Mouse (Mus musculus): ENCODE measurements at regions not wholly inside any gene's neighbourhood (a gene's known extent, or its start where the extent isn't known, plus 50 kb on each side); places are given as distances from the start of the nearest gene placed in this dataset.

DNA sequence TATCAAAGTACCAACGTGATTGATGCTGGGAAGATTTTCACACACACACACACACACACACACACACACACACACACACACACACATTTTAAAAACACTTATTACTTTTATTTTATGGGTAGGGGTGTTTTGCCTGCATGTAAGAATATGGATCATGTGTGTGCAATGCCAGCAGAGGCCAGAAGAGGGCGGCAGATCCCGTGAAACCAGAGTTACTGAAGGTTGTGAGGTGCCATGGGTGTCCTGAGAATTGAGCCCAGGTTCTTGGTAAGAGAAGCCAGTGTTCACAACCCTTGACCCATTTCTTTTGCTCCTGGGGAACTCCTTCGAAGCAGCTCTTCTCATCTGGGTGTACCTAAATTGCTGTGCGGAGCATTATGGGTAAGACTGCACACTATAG is 102.4 kb upstream of the Zfp64 start:
- ATAC-seq, result no peak
- H3K4me2 ChIP-seq (replicated peaks; ENCODE audit: low read depth), result no peak overlapping the region
- WGBS, result 72% methylated on average over 5 of the region's 5 CpGs

GRCm38 (mm10) chr2:169049947-169050346 is 94.6 kb upstream of the Zfp64 start:
- TF ChIP-seq CTCF (IDR thresholded peaks at IDR 0.05; ENCODE audit: low read depth), result no peak
- H3K9me3 ChIP-seq (ENCODE audit: control insufficient read depth), result no peaks in the 10 kb centered on the region
- H3K4me3 ChIP-seq (ENCODE audit: low read depth, low read length), result no peak overlapping the region
- H3K9ac ChIP-seq (ENCODE audit: low read depth, low read length), result no peak overlapping the region
- H3K27me3 ChIP-seq (replicated peaks; ENCODE audit: control insufficient read depth, insufficient read depth, low read length), result no peaks in the 10 kb centered on the region
- no peak overlapping the region for H3K27ac ChIP-seq (ENCODE audit: low read depth, low read length)
- H3K4me1 ChIP-seq (replicated peaks; ENCODE audit: control insufficient read depth, insufficient read depth, low read length), result no peaks in the 10 kb centered on the region
- no peaks in the 10 kb centered on the region for H3K36me3 ChIP-seq (ENCODE audit: control insufficient read depth, insufficient read depth)
- H3K4me2 ChIP-seq (replicated peaks; ENCODE audit: low read depth), result no peak overlapping the region
- WGBS, result 88% methylated on average over 14 of the region's 14 CpGs
- no peak for ATAC-seq

More for the DNA sequence above, 102.4 kb upstream of the Zfp64 start:
- TF ChIP-seq CTCF (IDR thresholded peaks at IDR 0.05; ENCODE audit: low read depth), result peak; percentile 48
- Histone ChIP-seq H3K36me3 (ENCODE audit: control insufficient read depth, insufficient read depth) (no peaks in the 10 kb centered on the region), H3K27me3 (replicated peaks; ENCODE audit: control insufficient read depth, insufficient read depth, low read length) (no peaks in the 10 kb centered on the region), H3K9ac (ENCODE audit: low read depth, low read length) (no peak overlapping the region), H3K4me1 (replicated peaks; ENCODE audit: control insufficient read depth, insufficient read depth, low read length) (no peaks in the 10 kb centered on the region), H3K9me3 (ENCODE audit: control insufficient read depth) (no peaks in the 10 kb centered on the region), H3K27ac (ENCODE audit: low read depth, low read length) (no peak overlapping the region), H3K4me3 (ENCODE audit: low read depth, low read length) (no peak overlapping the region)

DNA sequence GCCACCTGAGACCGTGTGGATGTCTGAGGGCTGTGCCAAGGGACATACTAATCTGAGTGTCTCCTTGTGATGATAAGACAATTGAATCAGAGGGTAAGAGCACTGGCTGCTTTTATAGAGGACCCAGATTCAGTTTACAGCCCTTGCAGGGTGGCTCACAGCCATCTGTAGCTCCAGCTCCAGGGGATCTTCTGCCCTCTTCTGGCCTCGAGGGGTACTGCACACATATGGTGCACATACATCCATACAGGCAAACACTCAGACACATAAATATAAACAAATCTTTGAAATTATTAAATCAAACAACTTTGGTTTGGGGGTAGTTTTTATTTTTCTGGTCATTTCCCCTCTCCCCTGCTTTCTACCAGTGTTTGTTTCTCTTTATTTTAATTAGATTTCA is 86.4 kb upstream of the Zfp64 start:
- H3K27me3 ChIP-seq (replicated peaks; ENCODE audit: control insufficient read depth, insufficient read depth, low read length), result no peaks in the 10 kb centered on the region
- H3K9ac ChIP-seq (ENCODE audit: low read depth, low read length), result no peak overlapping the region
- no peak overlapping the region for H3K4me3 ChIP-seq (ENCODE audit: low read depth, low read length)
- TF ChIP-seq CTCF (IDR thresholded peaks at IDR 0.05; ENCODE audit: low read depth), result 0 out of 2 replicates have a peak, but pooled peaks have one; percentile 18
- H3K27ac ChIP-seq (ENCODE audit: low read depth, low read length), result no peak overlapping the region
- no peaks in the 10 kb centered on the region for H3K36me3 ChIP-seq (ENCODE audit: control insufficient read depth, insufficient read depth)
- no peak overlapping the region for H3K4me2 ChIP-seq (replicated peaks; ENCODE audit: low read depth)
- WGBS, result 87% methylated on average over 2 of the region's 2 CpGs
- H3K9me3 ChIP-seq (ENCODE audit: control insufficient read depth), result 0 out of 2 replicates have a peak, but pooled peaks cover 8% of the 10 kb centered on the region
- no peaks in the 10 kb centered on the region for H3K4me1 ChIP-seq (replicated peaks; ENCODE audit: control insufficient read depth, insufficient read depth, low read length)
- no peak for ATAC-seq

- no peak overlapping the region for H3K9ac ChIP-seq (ENCODE audit: low read depth, low read length)
- no peak overlapping the region for H3K4me2 ChIP-seq (replicated peaks; ENCODE audit: low read depth)
- H3K4me3 ChIP-seq (ENCODE audit: low read depth, low read length), result no peak overlapping the region
- ATAC-seq, result no peak
- H3K36me3 ChIP-seq (ENCODE audit: control insufficient read depth, insufficient read depth), result no peaks in the 10 kb centered on the region
- no peaks in the 10 kb centered on the region for H3K27me3 ChIP-seq (replicated peaks; ENCODE audit: control insufficient read depth, insufficient read depth, low read length)
- H3K4me1 ChIP-seq (replicated peaks; ENCODE audit: control insufficient read depth, insufficient read depth, low read length), result no peaks in the 10 kb centered on the region
- no peak for TF ChIP-seq CTCF (IDR thresholded peaks at IDR 0.05; ENCODE audit: low read depth)
- H3K27ac ChIP-seq (ENCODE audit: low read depth, low read length), result no peak overlapping the region
- WGBS, result 88% methylated on average over 11 of the region's 11 CpGs
- 0 out of 2 replicates have a peak, but pooled peaks cover 8% of the 10 kb centered on the region for H3K9me3 ChIP-seq (ENCODE audit: control insufficient read depth)
These were observed 82.6 kb upstream of the Zfp64 start for GRCm38 (mm10) chr2:169037975-169038374.

DNA sequence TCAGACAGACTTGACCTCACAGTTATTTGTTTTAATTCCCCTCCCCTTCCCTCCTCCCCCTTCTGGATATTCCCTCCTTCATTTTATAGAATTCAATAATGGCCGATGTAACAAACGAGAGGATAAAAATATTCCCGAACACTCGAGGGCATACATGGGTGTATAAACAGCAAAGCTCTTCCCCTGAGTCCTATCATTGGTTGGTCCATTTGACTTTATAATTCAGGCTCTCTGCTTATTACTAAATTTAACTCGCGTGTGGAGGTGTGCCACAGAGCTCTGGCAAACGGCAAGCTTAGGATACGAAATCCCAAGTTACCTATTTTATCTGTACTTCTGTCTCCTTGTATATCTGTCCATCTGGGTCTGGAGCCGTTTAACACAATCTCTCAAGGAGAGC is 82.1 kb upstream of the Zfp64 start:
- Histone ChIP-seq H3K4me2 (replicated peaks; ENCODE audit: low read depth) (no peak overlapping the region), H3K4me1 (replicated peaks; ENCODE audit: control insufficient read depth, insufficient read depth, low read length) (no peaks in the 10 kb centered on the region), H3K27ac (ENCODE audit: low read depth, low read length) (no peak overlapping the region), H3K4me3 (ENCODE audit: low read depth, low read length) (no peak overlapping the region), H3K9ac (ENCODE audit: low read depth, low read length) (no peak overlapping the region), H3K9me3 (ENCODE audit: control insufficient read depth) (0 out of 2 replicates have a peak, but pooled peaks cover 8% of the 10 kb centered on the region), H3K36me3 (ENCODE audit: control insufficient read depth, insufficient read depth) (no peaks in the 10 kb centered on the region), H3K27me3 (replicated peaks; ENCODE audit: control insufficient read depth, insufficient read depth, low read length) (no peaks in the 10 kb centered on the region)
- TF ChIP-seq CTCF (IDR thresholded peaks at IDR 0.05; ENCODE audit: low read depth), result no peak
- WGBS, result 83% methylated on average over 9 of the region's 9 CpGs
- ATAC-seq, result no peak

- Histone ChIP-seq H3K4me1 (replicated peaks; ENCODE audit: control insufficient read depth, insufficient read depth, low read length) (no peaks in the 10 kb centered on the region), H3K27me3 (replicated peaks; ENCODE audit: control insufficient read depth, insufficient read depth, low read length) (no peaks in the 10 kb centered on the region), H3K9ac (ENCODE audit: low read depth, low read length) (no peak overlapping the region), H3K36me3 (ENCODE audit: control insufficient read depth, insufficient read depth) (no peaks in the 10 kb centered on the region), H3K4me2 (replicated peaks; ENCODE audit: low read depth) (no peak overlapping the region), H3K4me3 (ENCODE audit: low read depth, low read length) (no peak overlapping the region), H3K27ac (ENCODE audit: low read depth, low read length) (no peak overlapping the region), H3K9me3 (ENCODE audit: control insufficient read depth) (no peaks in the 10 kb centered on the region)
- ATAC-seq, result no peak
- WGBS, result 35% methylated on average over 3 of the region's 3 CpGs
- TF ChIP-seq CTCF (IDR thresholded peaks at IDR 0.05; ENCODE audit: low read depth), result peak; percentile 73
These were observed 79.9 kb upstream of the Zfp64 start for GRCm38 (mm10) chr2:169035315-169035714.

- 45% methylated on average over 18 of the region's 18 CpGs for WGBS
- Histone ChIP-seq H3K27ac (ENCODE audit: low read depth, low read length) (no peak overlapping the region), H3K27me3 (replicated peaks; ENCODE audit: control insufficient read depth, insufficient read depth, low read length) (no peaks in the 10 kb centered on the region), H3K4me3 (ENCODE audit: low read depth, low read length) (no peak overlapping the region), H3K9ac (ENCODE audit: low read depth, low read length) (no peak overlapping the region), H3K36me3 (ENCODE audit: control insufficient read depth, insufficient read depth) (no peaks in the 10 kb centered on the region), H3K9me3 (ENCODE audit: control insufficient read depth) (no peaks in the 10 kb centered on the region), H3K4me2 (replicated peaks; ENCODE audit: low read depth) (no peak overlapping the region), H3K4me1 (replicated peaks; ENCODE audit: control insufficient read depth, insufficient read depth, low read length) (no peaks in the 10 kb centered on the region)
- TF ChIP-seq CTCF (IDR thresholded peaks at IDR 0.05; ENCODE audit: low read depth), result no peak
- no peak for ATAC-seq
These were observed 78.6 kb upstream of the Zfp64 start for GRCm38 (mm10) chr2:169033997-169034396.

Measured in intestine, postnatal 0 days (tissue).